Mouse (Mus musculus): ENCODE data around the gene Zfp3.

DNA sequence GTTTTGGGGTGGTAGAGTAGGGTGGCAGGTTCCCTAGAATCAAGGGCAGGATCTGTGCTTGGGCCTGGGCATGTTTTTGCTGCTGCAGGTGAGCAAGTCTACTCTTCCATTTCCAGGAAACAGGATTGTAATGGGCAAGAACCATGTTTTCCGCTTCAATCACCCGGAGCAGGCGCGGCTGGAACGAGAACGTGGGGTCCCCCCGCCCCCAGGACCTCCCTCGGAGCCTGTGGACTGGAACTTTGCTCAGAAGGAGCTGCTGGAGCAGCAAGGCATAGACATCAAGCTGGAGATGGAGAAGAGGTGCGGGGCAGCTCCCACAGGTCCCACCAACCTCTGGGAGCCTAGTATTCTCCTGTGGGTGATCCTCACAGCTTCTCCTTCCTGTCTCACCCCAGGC is 39.3 kb upstream of the Zfp3 start:
- no peak for TF ChIP-seq EP300 (IDR thresholded peaks at IDR 0.05; ENCODE audit: low read depth)
- TF ChIP-seq CTCF (IDR thresholded peaks at IDR 0.05; ENCODE audit: low read depth): no peak

Measured in liver, embryonic 14.5 days (tissue).